Mouse (Mus musculus) heart, postnatal 4 days (tissue): ENCODE results near the gene Gpr153. TPM values are rescaled to one million over a fixed set of nuclear protein-coding genes. Genes with fewer than 3 reads are reported as not detected.
A peak's percentile ranks its signal among the peaks of the same experiment; 100 is the strongest.

ENCODE experiments used
- DNase-seq: peaks from one replicate; pipeline ENCODE4 v3.0.0; 2021
- total RNA-seq, 2 experiments: library from RNA; stranded (reverse); gene quantifications; 2 replicates each; pipeline ENCODE4 v1.2.3; 2021

The Gpr153 gene
- total RNA-seq, 2 experiments from 2014 or later, result 30.1 to 30.6 TPM

GRCm38 (mm10) chr4:152288398-152288945, 14.4 kb downstream of the Gpr153 start:
- no peak for DNase-seq

- no peak for DNase-seq
Observed at GRCm38 (mm10) chr4:152290385-152290784, 16.4 kb downstream of the Gpr153 start.

- no peak for DNase-seq
Observed at GRCm38 (mm10) chr4:152290991-152291390, 17.0 kb downstream of the Gpr153 start.

GRCm38 (mm10) chr4:152291562-152291961, 17.5 kb downstream of the Gpr153 start, which contains the start of gene Hes3:
Hes3 (minus strand) TSS chr4:152291662.
- DNase-seq, result no peak

- DNase-seq, result no peak
Observed at GRCm38 (mm10) chr4:152292102-152292765, 18.2 kb downstream of the Gpr153 start.

GRCm38 (mm10) chr4:152294188-152294929, 20.3 kb downstream of the Gpr153 start:
- DNase-seq, result no peak

GRCm38 (mm10) chr4:152295916-152296315, 21.9 kb downstream of the Gpr153 start:
- DNase-seq, result no peak

GRCm38 (mm10) chr4:152296371-152296770, 22.3 kb downstream of the Gpr153 start:
- DNase-seq, result no peak

GRCm38 (mm10) chr4:152296874-152297861, 23.1 kb downstream of the Gpr153 start, which contains the start of gene Icmt:
Icmt (plus strand) TSS chr4:152297227.
- peak; percentile 100 for DNase-seq

- DNase-seq, result no peak
Observed at GRCm38 (mm10) chr4:152298836-152299235, 24.8 kb downstream of the Gpr153 start.

- no peak for DNase-seq
Observed at GRCm38 (mm10) chr4:152300375-152300774, 26.3 kb downstream of the Gpr153 start.

GRCm38 (mm10) chr4:152302012-152302411, 28.0 kb downstream of the Gpr153 start:
- DNase-seq, result no peak

- DNase-seq, result no peak
Observed at GRCm38 (mm10) chr4:152303172-152303571, 29.1 kb downstream of the Gpr153 start.

GRCm38 (mm10) chr4:152304685-152305084, 30.7 kb downstream of the Gpr153 start:
- no peak for DNase-seq

- no peak for DNase-seq
Observed at GRCm38 (mm10) chr4:152305991-152306390, 32.0 kb downstream of the Gpr153 start.

GRCm38 (mm10) chr4:152307542-152307941, 33.5 kb downstream of the Gpr153 start:
- DNase-seq, result no peak

GRCm38 (mm10) chr4:152312186-152312585, 38.2 kb downstream of the Gpr153 start:
- no peak for DNase-seq

GRCm38 (mm10) chr4:152313211-152313632, 39.2 kb downstream of the Gpr153 start:
- no peak for DNase-seq

GRCm38 (mm10) chr4:152313934-152314333, 39.9 kb downstream of the Gpr153 start:
- DNase-seq, result no peak

- DNase-seq, result no peak
Observed at GRCm38 (mm10) chr4:152315498-152316213, 41.6 kb downstream of the Gpr153 start.

GRCm38 (mm10) chr4:152317631-152318033, 43.6 kb downstream of the Gpr153 start:
- DNase-seq, result peak; percentile 78
